Mouse (Mus musculus): Measurements from ENCODE around the gene Nceh1.

- TF ChIP-seq POLR2A (IDR thresholded peaks at IDR 0.05; ENCODE audit: insufficient read length, low read depth) (no peak), MAX (IDR thresholded peaks at IDR 0.05; ENCODE audit: low read depth) (no peak)
These were observed 55.8 kb downstream of the Nceh1 start for GRCm38 (mm10) chr3:27238563-27238962.

Data from myocyte (in vitro differentiated cells).